Mouse (Mus musculus): ENCODE data around the gene Syce1.
"Not testable (repeated sequence)": the region's sequence is repeated elsewhere in the genome, so short reads cannot be mapped to it uniquely, and the experiment has no call there.

Syce1 gene

DNA sequence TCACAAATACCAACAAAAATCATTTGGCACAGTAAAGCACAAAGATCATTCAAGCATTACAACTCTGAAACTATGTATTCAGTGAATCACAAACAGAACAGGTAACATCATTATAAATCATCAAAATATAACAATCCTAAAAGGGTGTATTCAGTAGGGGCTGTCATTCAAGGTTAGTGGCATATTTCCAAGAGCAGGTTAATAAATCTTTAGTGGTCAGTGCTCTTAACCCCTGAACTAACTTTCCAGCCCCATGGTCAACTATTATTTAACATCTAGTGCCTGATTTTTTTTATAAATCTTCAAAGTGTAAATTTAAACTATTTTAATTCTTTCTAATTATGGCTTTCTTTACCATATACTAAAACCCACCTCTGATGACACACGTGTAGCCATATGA, 22.3 kb downstream of the Syce1 start:
- not testable (repeated sequence) for DNase-seq

DNA sequence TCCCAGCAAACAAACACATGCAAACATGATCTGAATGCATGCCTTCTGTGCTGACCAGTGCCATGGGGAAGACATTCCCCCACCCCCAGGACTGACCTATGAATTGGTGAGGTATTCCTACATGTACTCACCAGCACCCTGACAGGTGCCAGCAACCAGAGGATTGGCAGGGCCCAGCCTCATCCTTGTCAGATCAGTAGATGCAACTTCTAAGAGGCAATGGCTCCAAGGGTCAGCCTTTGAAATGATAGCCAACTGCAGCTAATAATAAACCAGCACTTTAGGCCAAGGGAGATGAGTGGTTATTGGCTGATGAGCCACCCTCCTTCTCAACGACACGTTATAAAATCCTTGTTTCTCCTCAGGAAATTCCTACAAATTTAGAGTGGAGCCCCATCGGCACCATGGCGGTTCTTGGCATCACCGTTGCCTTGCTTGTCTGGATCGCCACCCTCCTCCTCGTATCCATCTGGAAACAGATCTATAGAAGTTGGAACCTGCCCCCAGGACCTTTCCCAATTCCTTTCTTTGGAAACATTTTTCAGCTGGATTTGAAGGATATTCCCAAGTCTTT, 24.1 kb downstream of the Syce1 start, which contains the start of gene Cyp2e1:
TSS of gene Cyp2e1 (plus strand) at position 293 of the 574 bp plus-strand sequence.
- DNase-seq = peak; percentile 24

DNA sequence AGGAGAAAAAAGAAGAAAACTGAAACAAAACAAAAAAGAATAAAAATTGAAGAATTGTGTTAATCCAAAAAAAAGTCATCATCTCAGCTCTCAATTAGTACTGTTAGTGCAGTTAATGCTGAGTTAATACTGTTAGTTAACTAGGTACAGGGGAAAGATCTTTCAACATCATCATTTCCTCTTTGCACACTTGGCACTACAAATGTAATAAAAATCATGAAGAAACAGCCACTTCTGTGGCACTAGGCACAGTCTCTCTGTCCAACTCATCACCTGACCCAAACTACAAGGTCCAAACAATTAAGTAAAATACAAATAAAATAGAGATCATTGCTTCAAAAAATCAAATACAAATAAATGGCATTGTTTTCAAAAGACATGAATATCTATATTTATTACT, 27.0 kb downstream of the Syce1 start:
- DNase-seq = no peak

DNA sequence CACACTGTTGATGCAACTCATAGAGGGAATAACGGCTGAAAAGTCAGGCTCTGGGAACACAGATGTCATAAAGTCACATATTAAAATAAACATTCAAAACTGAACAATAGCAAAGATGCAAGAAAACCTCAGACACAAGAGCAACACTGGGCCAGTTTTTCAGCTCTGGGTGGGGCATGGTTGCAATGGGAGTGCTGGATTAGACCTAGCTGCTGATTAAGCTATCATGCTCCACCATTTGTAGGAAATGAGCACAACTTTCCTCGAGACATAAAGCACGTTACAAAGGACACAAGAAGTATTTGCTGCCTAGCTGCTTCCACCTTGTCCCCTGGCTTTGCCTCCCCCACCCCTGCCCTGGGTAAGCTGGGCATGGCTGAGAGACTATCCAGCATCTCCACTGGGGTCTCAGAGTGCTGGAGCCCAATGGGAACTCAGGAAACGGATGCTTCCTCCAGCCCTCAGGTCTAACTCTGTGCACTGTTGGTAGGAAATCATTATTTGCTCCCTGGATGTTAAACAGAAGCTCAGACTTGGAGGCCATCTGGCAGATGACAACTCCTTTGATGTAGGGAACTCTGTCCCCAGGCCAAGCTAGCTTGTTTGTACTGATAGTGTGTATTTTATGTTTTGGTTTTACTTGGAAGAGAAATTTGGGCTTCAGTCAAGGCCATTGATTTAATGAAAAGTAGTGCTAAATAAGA, 31.3 kb downstream of the Syce1 start:
- DNase-seq = no peak

DNA sequence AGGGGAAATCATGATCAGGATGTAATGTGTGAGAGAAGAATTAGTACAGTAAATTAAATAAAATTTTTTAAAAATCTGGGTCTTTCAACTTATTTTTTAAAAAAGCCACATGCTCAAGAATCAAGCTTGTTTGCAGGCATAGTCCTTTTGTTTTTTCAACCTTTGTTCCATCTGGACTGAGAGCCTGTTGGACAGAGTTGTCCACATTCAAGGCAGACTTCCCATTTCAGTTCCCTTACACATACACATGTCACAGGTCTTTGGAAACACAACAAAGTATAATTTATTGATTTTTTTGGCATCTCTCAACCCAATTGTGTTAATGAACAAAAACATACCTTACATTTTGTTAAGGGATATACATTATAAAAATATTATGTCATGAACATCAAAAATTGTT, 33.1 kb downstream of the Syce1 start:
- DNase-seq = no peak

DNA sequence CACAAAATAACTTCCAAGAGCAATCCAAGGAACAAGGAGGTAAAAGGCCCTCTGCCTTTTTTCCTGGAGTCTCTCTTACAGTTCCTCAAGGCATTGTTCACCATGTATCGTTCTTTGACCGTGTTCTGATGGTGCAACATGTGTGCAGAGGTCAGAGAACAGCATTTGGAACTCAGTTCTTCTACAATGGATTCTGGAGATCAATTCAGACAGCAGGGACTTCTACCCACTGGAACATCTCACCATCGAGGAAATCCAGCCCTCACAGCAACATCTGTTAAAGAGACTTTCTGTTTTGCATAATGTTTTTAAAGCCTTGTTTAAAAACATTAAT, 38.9 kb downstream of the Syce1 start:
- no peak for DNase-seq

DNA sequence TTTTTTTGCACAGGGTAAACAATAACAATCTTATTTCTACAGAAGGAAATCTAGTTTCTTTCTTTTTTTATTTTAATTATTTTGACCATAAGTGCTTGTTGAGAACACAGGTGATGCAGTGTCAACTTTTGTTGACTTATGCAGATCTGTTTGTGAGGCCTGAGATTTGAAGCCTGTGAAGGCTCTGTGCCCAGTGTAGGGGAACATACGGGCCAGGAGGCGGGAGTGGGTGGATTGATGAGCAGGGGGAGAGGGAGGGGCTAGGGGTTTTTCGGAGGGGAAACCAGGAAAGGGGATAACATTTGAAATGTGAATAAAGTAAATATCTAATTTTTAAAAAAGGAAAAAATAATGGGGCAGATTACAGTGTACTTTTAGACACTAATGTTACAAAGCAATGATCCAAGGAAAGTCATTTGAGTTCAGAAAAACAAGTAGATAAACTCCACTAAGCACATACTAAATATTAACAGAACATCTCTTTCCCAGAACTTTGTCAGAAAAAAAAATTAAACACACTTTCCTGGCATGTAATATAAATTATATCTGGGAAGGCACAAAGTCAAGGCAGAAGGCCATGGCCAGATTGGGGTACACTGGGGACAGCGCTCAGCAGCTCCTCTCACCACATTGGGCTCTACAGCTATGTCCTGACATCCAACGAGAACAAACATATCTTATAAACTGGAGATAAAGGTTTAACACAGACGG, 39.4 kb downstream of the Syce1 start:
- DNase-seq = no peak

DNA sequence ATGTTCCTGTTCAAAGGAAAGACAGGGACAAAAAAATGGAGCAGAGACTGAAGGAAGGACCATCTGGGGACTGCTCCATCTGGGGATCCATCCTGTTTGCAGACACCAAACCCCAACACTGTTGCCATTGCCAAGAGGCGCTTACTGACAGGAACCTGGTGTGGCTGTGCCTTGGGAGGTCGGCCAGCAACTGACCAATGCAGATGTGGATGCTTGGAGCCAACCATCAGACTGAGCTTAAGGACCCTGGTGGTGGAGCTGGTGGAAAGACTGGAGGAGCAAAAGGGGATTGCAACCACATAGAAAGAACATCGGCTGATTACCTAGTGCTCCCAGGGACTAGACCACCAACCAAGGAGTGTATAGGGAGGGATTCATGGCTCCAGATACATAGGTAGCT, 40.2 kb downstream of the Syce1 start:
- no peak for DNase-seq

DNA sequence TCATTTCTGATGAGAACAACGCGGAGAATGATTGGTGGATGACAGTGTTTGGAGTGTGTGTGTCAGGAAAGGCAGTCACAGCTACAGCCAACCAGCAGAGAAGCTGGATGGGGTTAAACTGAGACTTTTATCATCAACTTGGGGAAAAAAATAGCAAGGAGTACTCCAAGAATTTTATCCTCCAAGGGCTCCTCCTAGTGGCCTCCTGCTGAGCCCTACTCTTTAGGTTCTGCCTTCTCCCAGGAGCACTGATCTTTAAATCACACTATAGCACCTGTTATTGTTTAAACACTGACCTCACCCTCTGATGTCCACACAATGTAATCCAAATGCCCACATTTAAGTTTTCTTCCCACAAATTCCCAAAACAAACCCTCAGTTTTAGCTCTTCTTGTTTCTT, 54.5 kb downstream of the Syce1 start:
- DNase-seq = no peak
